Mouse (Mus musculus): Measurements from ENCODE around the gene Rec114. TPM values are rescaled to one million over a fixed set of nuclear protein-coding genes. Genes with fewer than 3 reads are reported as not detected.
A peak's percentile ranks its signal among the peaks of the same experiment; 100 is the strongest.

Gene Rec114
- polyA plus RNA-seq, 1 experiment, result 6.6 TPM

DNA sequence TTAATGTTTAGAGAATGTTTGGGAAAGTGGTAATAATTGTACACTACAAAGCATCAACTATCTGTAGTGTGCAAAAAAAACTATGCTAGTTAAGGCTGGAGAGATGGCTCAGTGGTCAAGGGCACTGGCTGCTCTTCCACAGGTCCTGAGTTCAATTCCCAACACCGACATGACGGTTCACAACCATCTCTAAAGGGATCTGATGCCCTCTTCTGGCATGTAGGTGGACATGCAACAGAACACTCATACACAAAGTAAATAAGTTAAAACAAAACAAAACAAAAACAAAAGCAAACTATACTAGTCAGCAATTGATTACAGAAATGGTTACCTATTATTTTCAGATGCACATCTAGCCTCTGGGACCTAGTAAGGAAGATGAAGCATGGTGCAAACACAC lies 1.1 kb downstream of the Rec114 start:
- TF ChIP-seq POLR2A (IDR thresholded peaks at IDR 0.05; ENCODE audit: control insufficient read depth, low read depth, low read length) (no peak), CTCF (IDR thresholded peaks at IDR 0.05; ENCODE audit: control insufficient read depth, insufficient read depth, insufficient replicate concordance, low read depth, low read length) (no peak)
- Histone ChIP-seq H3K4me3 (ENCODE audit: control insufficient read depth, low read depth, low read length) (no peak overlapping the region), H3K36me3 (ENCODE audit: control insufficient read depth, insufficient read depth, low read length) (no peaks in the 10 kb centered on the region), H3K27ac (ENCODE audit: control insufficient read depth, insufficient read depth, low read depth, low read length) (no peak overlapping the region), H3K4me1 (ENCODE audit: control insufficient read depth, insufficient read depth, low read length) (peaks cover 5% of the 10 kb centered on the region), H3K27me3 (ENCODE audit: control insufficient read depth, insufficient read depth, low read length) (no peaks in the 10 kb centered on the region)

- Histone ChIP-seq H3K36me3 (ENCODE audit: control insufficient read depth, insufficient read depth, low read length) (no peaks in the 10 kb centered on the region), H3K27me3 (ENCODE audit: control insufficient read depth, insufficient read depth, low read length) (no peaks in the 10 kb centered on the region), H3K27ac (ENCODE audit: control insufficient read depth, insufficient read depth, low read depth, low read length) (no peak overlapping the region), H3K4me3 (ENCODE audit: control insufficient read depth, low read depth, low read length) (peak overlapping the region; percentile 62), H3K4me1 (ENCODE audit: control insufficient read depth, insufficient read depth, low read length) (peaks cover 5% of the 10 kb centered on the region)
- TF ChIP-seq CTCF (IDR thresholded peaks at IDR 0.05; ENCODE audit: control insufficient read depth, insufficient read depth, insufficient replicate concordance, low read depth, low read length), result no peak
- no peak for TF ChIP-seq POLR2A (IDR thresholded peaks at IDR 0.05; ENCODE audit: control insufficient read depth, low read depth, low read length)
Measured at GRCm38 (mm10) chr9:58741369-58741768, 2.4 kb downstream of the Rec114 start.

GRCm38 (mm10) chr9:58739791-58740190 lies 4.0 kb downstream of the Rec114 start:
- TF ChIP-seq CTCF (IDR thresholded peaks at IDR 0.05; ENCODE audit: control insufficient read depth, insufficient read depth, insufficient replicate concordance, low read depth, low read length) (no peak), POLR2A (IDR thresholded peaks at IDR 0.05; ENCODE audit: control insufficient read depth, low read depth, low read length) (no peak)
- Histone ChIP-seq H3K36me3 (ENCODE audit: control insufficient read depth, insufficient read depth, low read length) (no peaks in the 10 kb centered on the region), H3K27ac (ENCODE audit: control insufficient read depth, insufficient read depth, low read depth, low read length) (no peak overlapping the region), H3K27me3 (ENCODE audit: control insufficient read depth, insufficient read depth, low read length) (no peaks in the 10 kb centered on the region), H3K4me3 (ENCODE audit: control insufficient read depth, low read depth, low read length) (no peak overlapping the region), H3K4me1 (ENCODE audit: control insufficient read depth, insufficient read depth, low read length) (peaks cover 5% of the 10 kb centered on the region)

DNA sequence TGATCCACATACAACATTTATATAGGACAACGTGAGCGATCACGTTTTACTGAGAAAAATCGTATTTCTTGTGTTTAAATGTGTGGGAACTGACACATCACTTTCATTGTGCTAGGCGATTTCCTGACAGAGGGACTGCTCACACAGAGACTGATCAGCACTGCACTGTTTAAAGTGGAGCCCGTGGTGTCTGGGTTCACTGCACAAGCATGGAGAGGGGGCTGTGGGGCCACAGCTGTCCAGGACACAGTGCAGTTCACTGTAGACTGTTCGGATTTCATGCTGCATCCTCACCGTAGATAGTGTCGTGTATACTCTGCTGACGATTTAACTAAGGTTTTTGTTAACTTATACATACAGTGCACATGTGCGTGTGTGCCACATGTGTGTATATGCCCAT lies 20.6 kb downstream of the Rec114 start:
- H3K4me3 ChIP-seq (ENCODE audit: control insufficient read depth, low read depth, low read length), result no peak overlapping the region
- H3K27me3 ChIP-seq (ENCODE audit: control insufficient read depth, insufficient read depth, low read length), result no peaks in the 10 kb centered on the region
- no peaks in the 10 kb centered on the region for H3K4me1 ChIP-seq (ENCODE audit: control insufficient read depth, insufficient read depth, low read length)
- no peak overlapping the region for H3K27ac ChIP-seq (ENCODE audit: control insufficient read depth, insufficient read depth, low read depth, low read length)
- H3K36me3 ChIP-seq (ENCODE audit: control insufficient read depth, insufficient read depth, low read length), result no peaks in the 10 kb centered on the region
- TF ChIP-seq CTCF (IDR thresholded peaks at IDR 0.05; ENCODE audit: control insufficient read depth, insufficient read depth, insufficient replicate concordance, low read depth, low read length) (no peak), POLR2A (IDR thresholded peaks at IDR 0.05; ENCODE audit: control insufficient read depth, low read depth, low read length) (no peak)

DNA sequence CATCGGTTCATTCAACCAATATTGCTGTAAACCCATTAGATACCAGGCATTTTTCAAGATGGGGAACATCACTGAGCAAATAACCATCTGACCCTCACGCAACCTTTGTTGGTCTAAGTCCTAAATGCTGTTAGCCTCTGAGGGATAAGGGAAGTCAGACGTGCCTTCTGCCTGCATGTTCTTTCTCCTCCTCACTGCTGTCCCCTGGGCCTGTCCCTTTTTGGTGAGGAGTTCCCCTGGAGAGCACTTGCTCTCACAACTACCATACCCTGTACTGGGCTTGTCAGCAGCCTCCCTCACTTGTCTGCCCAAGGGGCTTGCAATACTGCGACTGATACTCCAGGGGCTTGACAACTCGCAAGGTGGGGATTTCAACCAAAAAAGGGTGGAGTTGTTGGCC lies 21.6 kb downstream of the Rec114 start:
- H3K27me3 ChIP-seq (ENCODE audit: control insufficient read depth, insufficient read depth, low read length), result no peaks in the 10 kb centered on the region
- H3K27ac ChIP-seq (ENCODE audit: control insufficient read depth, insufficient read depth, low read depth, low read length), result no peak overlapping the region
- no peak overlapping the region for H3K4me3 ChIP-seq (ENCODE audit: control insufficient read depth, low read depth, low read length)
- no peaks in the 10 kb centered on the region for H3K4me1 ChIP-seq (ENCODE audit: control insufficient read depth, insufficient read depth, low read length)
- no peaks in the 10 kb centered on the region for H3K36me3 ChIP-seq (ENCODE audit: control insufficient read depth, insufficient read depth, low read length)
- TF ChIP-seq POLR2A (IDR thresholded peaks at IDR 0.05; ENCODE audit: control insufficient read depth, low read depth, low read length), result no peak
- no peak for TF ChIP-seq CTCF (IDR thresholded peaks at IDR 0.05; ENCODE audit: control insufficient read depth, insufficient read depth, insufficient replicate concordance, low read depth, low read length)

- no peaks in the 10 kb centered on the region for H3K27me3 ChIP-seq (ENCODE audit: control insufficient read depth, insufficient read depth, low read length)
- TF ChIP-seq POLR2A (IDR thresholded peaks at IDR 0.05; ENCODE audit: control insufficient read depth, low read depth, low read length) (no peak), CTCF (IDR thresholded peaks at IDR 0.05; ENCODE audit: control insufficient read depth, insufficient read depth, insufficient replicate concordance, low read depth, low read length) (no peak)
Measured at GRCm38 (mm10) chr9:58721021-58721420, 22.7 kb downstream of the Rec114 start.

DNA sequence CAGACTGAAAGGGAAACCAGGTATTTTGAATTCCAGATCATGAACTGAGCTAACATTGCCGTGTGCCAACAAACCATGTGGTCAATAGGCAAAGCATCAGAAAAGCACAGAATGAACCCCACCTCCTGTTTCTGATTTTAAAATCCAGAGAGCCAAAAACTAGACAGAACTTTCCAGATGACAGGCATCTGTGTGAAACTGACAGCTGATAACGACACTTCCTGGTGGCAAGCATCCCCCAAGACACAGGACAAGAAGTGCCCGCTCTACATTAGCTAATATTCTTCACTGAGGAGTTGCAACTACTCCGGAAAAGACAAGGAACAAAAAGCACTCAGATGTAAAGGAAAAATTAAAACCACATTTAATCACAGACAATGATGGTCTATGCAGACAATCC lies 23.6 kb downstream of the Rec114 start:
- no peaks in the 10 kb centered on the region for H3K27me3 ChIP-seq (ENCODE audit: control insufficient read depth, insufficient read depth, low read length)
- TF ChIP-seq POLR2A (IDR thresholded peaks at IDR 0.05; ENCODE audit: control insufficient read depth, low read depth, low read length) (no peak), CTCF (IDR thresholded peaks at IDR 0.05; ENCODE audit: control insufficient read depth, insufficient read depth, insufficient replicate concordance, low read depth, low read length) (no peak)
- no peaks in the 10 kb centered on the region for H3K4me1 ChIP-seq (ENCODE audit: control insufficient read depth, insufficient read depth, low read length)
- no peak overlapping the region for H3K27ac ChIP-seq (ENCODE audit: control insufficient read depth, insufficient read depth, low read depth, low read length)
- no peaks in the 10 kb centered on the region for H3K36me3 ChIP-seq (ENCODE audit: control insufficient read depth, insufficient read depth, low read length)
- no peak overlapping the region for H3K4me3 ChIP-seq (ENCODE audit: control insufficient read depth, low read depth, low read length)

More at GRCm38 (mm10) chr9:58721021-58721420, 22.7 kb downstream of the Rec114 start:
- Histone ChIP-seq H3K4me3 (ENCODE audit: control insufficient read depth, low read depth, low read length) (no peak overlapping the region), H3K36me3 (ENCODE audit: control insufficient read depth, insufficient read depth, low read length) (no peaks in the 10 kb centered on the region), H3K4me1 (ENCODE audit: control insufficient read depth, insufficient read depth, low read length) (no peaks in the 10 kb centered on the region), H3K27ac (ENCODE audit: control insufficient read depth, insufficient read depth, low read depth, low read length) (no peak overlapping the region)

DNA sequence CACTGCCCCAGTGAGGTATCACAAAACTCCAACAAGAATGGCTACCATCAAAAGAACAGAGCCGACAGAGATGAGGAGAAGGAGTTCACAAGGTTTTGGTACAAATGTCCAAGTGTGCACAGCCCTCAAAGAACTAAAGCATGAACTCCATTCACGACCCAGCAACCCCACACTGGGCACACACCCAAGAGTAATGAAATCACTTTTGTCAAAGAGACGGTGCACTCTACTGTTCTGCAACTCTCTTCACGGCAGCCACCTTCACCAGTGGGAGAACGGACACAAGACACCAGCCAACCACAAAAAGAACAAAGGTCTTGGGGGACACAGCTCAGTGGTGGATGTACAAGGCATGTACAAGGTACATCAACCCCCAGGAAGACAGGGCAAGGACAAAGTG lies 24.3 kb downstream of the Rec114 start:
- Histone ChIP-seq H3K4me1 (ENCODE audit: control insufficient read depth, insufficient read depth, low read length) (no peaks in the 10 kb centered on the region), H3K27me3 (ENCODE audit: control insufficient read depth, insufficient read depth, low read length) (no peaks in the 10 kb centered on the region), H3K27ac (ENCODE audit: control insufficient read depth, insufficient read depth, low read depth, low read length) (no peak overlapping the region), H3K36me3 (ENCODE audit: control insufficient read depth, insufficient read depth, low read length) (no peaks in the 10 kb centered on the region), H3K4me3 (ENCODE audit: control insufficient read depth, low read depth, low read length) (no peak overlapping the region)
- TF ChIP-seq POLR2A (IDR thresholded peaks at IDR 0.05; ENCODE audit: control insufficient read depth, low read depth, low read length), result no peak
